Mouse (Mus musculus) liver, postnatal 0 days (tissue): ENCODE data around the gene Wdr93. TPM values are rescaled to one million over a fixed set of nuclear protein-coding genes. Genes with fewer than 3 reads are reported as not detected.

ENCODE experiments used
- ATAC-seq: fragments of 200-750 bp; cut with Nextera tagmentation; 2 replicates; pipeline ENCODE4 v1.8.0; 2017; ENCODE audit warnings: mild to moderate bottlenecking, moderate library complexity
- DNase-seq: peaks from one replicate; pipeline ENCODE4 v3.0.0-alpha.2; 2016
- H3K27ac ChIP-seq: fragments of 300-500 bp; sonication (generic); 2 replicates; pipeline ENCODE4 v1.5.1; 2014; ENCODE audit warnings: antibody characterized with exemption, moderate library complexity, mild to moderate bottlenecking, low read depth
- H3K27me3 ChIP-seq: fragments of 300-500 bp; sonication (generic); 2 replicates; pipeline ENCODE4 v1.6.1; 2014; ENCODE audit warnings: low read length, control low read depth, mixed read lengths; ENCODE audit not compliant: insufficient read depth
- H3K36me3 ChIP-seq: fragments of 300-500 bp; sonication (generic); replicated peaks from 2 replicates; pipeline ENCODE4 v1.6.1; 2014; ENCODE audit warnings: mild to moderate bottlenecking, control low read depth, low read length, moderate library complexity, mixed read lengths; ENCODE audit not compliant: insufficient read depth
- H3K4me1 ChIP-seq: fragments of 300-500 bp; sonication (generic); 2 replicates; pipeline ENCODE4 v1.6.1; 2014; ENCODE audit warnings: antibody characterized with exemption, mild to moderate bottlenecking, control low read depth; ENCODE audit not compliant: insufficient read depth
- H3K4me2 ChIP-seq: fragments of 300-500 bp; sonication (generic); 2 replicates; pipeline ENCODE4 v1.6.1; 2014; ENCODE audit warnings: low read depth, mild to moderate bottlenecking, low read length, moderate library complexity, mixed read lengths
- H3K4me3 ChIP-seq: fragments of 300-500 bp; sonication (generic); 2 replicates; pipeline ENCODE4 v1.5.1; 2014; ENCODE audit warnings: low read depth, low read length
- H3K9ac ChIP-seq: fragments of 300-500 bp; sonication (generic); replicated peaks from 2 replicates; pipeline ENCODE4 v1.6.1; 2014; ENCODE audit warnings: mild to moderate bottlenecking, moderate library complexity
- H3K9me3 ChIP-seq: fragments of 300-500 bp; sonication (generic); 2 replicates; pipeline ENCODE4 v1.6.1; 2016; ENCODE audit warnings: mild to moderate bottlenecking, control low read depth, low read length, mixed read lengths
- CTCF ChIP-seq: sonication (generic); IDR thresholded peaks from 2 replicates; pipeline ENCODE4 v1.5.1; 2016; ENCODE audit warnings: antibody characterized with exemption, low read depth
- EP300 ChIP-seq: IDR thresholded peaks from 2 replicates; pipeline ENCODE4 v1.6.1; 2016; ENCODE audit warnings: antibody characterized with exemption, low read depth, mild to moderate bottlenecking
- WGBS: fragments of 180-500 bp; shearing (Covaris S2); extraction: QIAGEN DNeasy Blood & Tissue Kit; methylation state at CpG from one replicate; pipeline ENCODE4 v1.1.7; 2014; ENCODE audit not compliant: insufficient replicate concordance; 5-methylcytosine and 5-hydroxymethylcytosine counted together
- polyA plus RNA-seq: library from polyadenylated mRNA; unstranded; fragments of >200 nt; fragmentation: Nextera tagmentation; extraction: Ambion mirVana; gene quantifications from 2 replicates; pipeline ENCODE4 v1.2.1, GENCODE M21; 2015

Gene Wdr93
- polyA plus RNA-seq, 1 experiment from 2014 or later = 0.11 TPM

DNA sequence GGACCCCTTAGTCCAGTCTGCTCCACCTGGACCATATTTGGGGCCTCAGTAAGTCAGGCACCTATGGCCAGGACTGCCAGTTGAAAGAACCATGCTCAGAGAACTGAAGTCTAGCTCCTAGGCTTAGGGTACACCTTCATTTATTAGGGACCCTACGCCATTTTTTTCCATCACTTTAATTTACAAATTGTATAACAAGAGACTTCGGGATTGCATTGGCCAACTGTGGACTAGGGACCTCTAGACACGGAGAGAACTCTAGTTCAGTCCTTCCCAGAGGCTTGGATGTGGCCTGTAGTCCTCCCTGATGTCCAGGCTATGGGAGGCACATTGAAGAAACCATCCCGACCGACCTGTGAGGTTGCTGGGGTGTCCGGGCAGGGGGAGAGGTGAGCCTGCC, 50.7 kb downstream of the Wdr93 start, which contains the start of gene Mesp1:
Gene Mesp1 (minus strand): TSS at position 101 of the 400 bp plus-strand sequence.
- WGBS = 68% methylated on average over 6 of the region's 6 CpGs
- no peak for DNase-seq
- H3K9me3 ChIP-seq = no peaks in the 10 kb centered on the region
- TF ChIP-seq EP300 = no peak
- TF ChIP-seq CTCF = no peak
- H3K27me3 ChIP-seq = peaks cover 42% of the 10 kb centered on the region
- peak within 1 kb of the TSS; percentile 65 for H3K4me2 ChIP-seq
- H3K27ac ChIP-seq = no peak within 1 kb of the TSS
- H3K9ac ChIP-seq = no peak within 1 kb of the TSS
- peak within 1 kb of the TSS; percentile 29 for H3K4me3 ChIP-seq
- peaks cover 13% of the 10 kb centered on the region for H3K4me1 ChIP-seq
- ATAC-seq = no peak
- no peaks in the 10 kb centered on the region for H3K36me3 ChIP-seq

DNA sequence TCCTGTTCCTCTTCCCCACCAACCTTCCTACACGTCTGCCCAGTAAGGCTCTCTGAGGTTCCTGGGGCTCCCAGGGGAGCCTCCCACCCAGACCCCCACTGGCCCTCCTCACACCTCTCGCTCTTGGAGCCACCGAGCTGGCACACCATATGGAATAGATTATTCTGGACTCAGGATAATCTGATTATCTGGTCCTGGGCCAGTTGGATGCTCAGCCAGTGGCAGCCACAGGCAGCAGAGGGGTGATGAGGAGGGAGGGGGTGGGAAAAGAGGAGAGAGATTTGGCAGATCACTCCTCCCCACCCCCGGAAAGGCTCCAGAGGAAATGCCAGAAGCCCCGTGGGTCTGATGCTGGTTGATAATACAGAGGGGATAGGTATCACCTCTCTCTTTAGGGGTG, 55.6 kb downstream of the Wdr93 start:
- no peak for ATAC-seq
- peaks cover 17% of the 10 kb centered on the region for H3K27me3 ChIP-seq

DNA sequence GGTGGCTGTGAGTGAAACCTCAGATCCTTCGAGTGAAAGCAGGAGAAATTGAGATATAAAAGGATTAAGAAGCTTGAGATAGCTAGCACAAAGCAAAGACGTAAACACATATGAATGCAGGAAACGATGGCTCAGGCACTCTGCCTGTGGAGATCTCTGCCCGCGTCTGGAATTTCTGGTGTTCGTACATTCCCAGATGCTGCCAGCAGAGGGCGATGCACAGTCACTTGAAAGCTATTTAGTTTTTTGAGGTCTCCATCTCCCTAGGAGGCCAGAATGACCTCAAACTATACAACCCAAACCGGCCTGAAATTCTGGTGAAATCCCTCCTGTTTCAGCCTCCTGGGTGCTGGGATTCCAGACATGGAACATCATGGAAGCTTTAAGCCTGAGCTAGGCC, 56.1 kb downstream of the Wdr93 start:
- no peak overlapping the region for H3K9ac ChIP-seq
- H3K4me3 ChIP-seq = no peak overlapping the region
- ATAC-seq (no peak), DNase-seq (peak; percentile 81)
- peak; percentile 82 for TF ChIP-seq CTCF
- TF ChIP-seq EP300 = no peak
- 1% methylated on average over 8 of the region's 8 CpGs for WGBS
- no peaks in the 10 kb centered on the region for H3K4me1 ChIP-seq
- no peaks in the 10 kb centered on the region for H3K9me3 ChIP-seq
- H3K4me2 ChIP-seq = no peak overlapping the region
- peaks cover 12% of the 10 kb centered on the region for H3K27me3 ChIP-seq
- no peaks in the 10 kb centered on the region for H3K36me3 ChIP-seq
- H3K27ac ChIP-seq = no peak overlapping the region

More for the DNA sequence above, 55.6 kb downstream of the Wdr93 start:
- no peak for TF ChIP-seq CTCF
- no peak for TF ChIP-seq EP300
- no peaks in the 10 kb centered on the region for H3K36me3 ChIP-seq
- H3K9me3 ChIP-seq = no peaks in the 10 kb centered on the region
- no peak overlapping the region for H3K4me2 ChIP-seq
- no peak for DNase-seq
- H3K9ac ChIP-seq = no peak overlapping the region
- H3K4me3 ChIP-seq = no peak overlapping the region
- H3K27ac ChIP-seq = no peak overlapping the region
- no peaks in the 10 kb centered on the region for H3K4me1 ChIP-seq
- WGBS = 25% methylated on average over 5 of the region's 5 CpGs

DNA sequence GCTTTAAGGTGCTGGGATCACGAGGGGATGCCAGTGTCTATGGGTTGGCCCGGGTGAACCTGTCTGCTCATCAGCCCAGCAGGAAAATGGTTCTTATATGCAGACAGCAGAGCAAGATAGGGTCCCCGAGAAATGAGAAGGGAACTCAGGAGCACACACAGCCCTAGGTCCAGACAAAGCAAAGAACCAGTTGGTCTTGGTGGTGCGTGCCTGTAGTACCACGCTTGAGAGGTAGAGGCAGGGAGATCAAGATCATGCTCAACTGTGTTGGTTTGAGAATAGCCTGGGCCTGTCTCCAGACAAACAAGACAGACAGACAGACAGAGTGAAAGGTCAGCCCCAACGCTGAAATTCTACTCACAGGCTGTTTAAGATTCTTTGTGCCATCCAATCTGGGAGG, 56.5 kb downstream of the Wdr93 start:
- no peaks in the 10 kb centered on the region for H3K4me1 ChIP-seq
- H3K27ac ChIP-seq = no peak overlapping the region
- WGBS = 66% methylated on average over 6 of the region's 6 CpGs
- no peak overlapping the region for H3K9ac ChIP-seq
- ATAC-seq (no peak), DNase-seq (no peak)
- H3K4me3 ChIP-seq = no peak overlapping the region
- no peaks in the 10 kb centered on the region for H3K36me3 ChIP-seq
- TF ChIP-seq EP300 (no peak), CTCF (no peak)
- no peak overlapping the region for H3K4me2 ChIP-seq
- H3K27me3 ChIP-seq = peaks cover 8% of the 10 kb centered on the region; the same call in 1 of the 2 replicates
- H3K9me3 ChIP-seq = no peaks in the 10 kb centered on the region

DNA sequence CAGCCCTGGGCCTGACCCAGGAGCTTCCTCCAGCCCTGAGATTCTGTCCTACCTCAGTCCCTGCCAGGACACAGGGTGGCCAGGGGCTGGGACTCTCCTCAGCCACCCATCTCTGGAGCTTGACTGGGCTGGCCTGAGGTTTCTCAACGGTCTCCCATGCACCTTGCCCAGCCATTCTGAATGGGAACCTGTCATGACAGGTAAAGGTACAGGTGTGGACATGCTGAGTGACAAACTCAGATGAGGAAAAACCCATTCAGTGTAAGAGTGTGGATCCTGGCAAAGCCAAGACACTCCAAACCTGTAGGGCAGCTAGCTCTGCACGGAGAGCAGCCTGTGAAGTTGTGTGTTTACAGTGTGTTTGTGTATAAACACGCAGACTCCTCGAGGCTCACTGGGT, 57.4 kb downstream of the Wdr93 start:
- WGBS = 76% methylated on average over 4 of the region's 4 CpGs

DNA sequence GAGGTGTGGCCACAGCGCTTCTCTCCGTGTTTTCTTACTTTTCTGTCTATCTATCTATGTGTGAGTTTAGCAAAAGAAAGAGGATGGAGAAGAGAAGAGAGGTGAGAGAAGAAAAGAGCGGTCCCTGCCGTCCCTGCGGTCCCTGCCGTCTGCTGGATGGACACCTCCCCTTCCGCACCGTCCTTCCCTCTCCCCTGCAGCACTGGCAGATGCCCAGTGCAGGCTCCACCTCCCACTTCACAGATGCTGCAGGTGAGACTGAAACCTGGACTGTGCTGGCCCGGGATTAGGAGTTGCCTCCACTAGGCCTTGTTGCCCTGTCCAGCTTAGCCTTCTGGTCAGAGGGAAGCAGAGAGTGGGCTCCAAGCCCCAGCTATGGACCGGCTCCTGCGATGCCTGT, 58.4 kb downstream of the Wdr93 start:
- TF ChIP-seq EP300 = no peak
- no peak for TF ChIP-seq CTCF
- no peak overlapping the region for H3K4me3 ChIP-seq
- H3K4me2 ChIP-seq = no peak overlapping the region
- DNase-seq (no peak), ATAC-seq (no peak)
- H3K36me3 ChIP-seq = no peaks in the 10 kb centered on the region
- H3K4me1 ChIP-seq = no peaks in the 10 kb centered on the region
- H3K27me3 ChIP-seq = 0 out of 2 replicates have a peak, but pooled peaks cover 3% of the 10 kb centered on the region
- WGBS = 79% methylated on average over 11 of the region's 11 CpGs
- no peak overlapping the region for H3K27ac ChIP-seq
- no peaks in the 10 kb centered on the region for H3K9me3 ChIP-seq
- H3K9ac ChIP-seq = no peak overlapping the region

More for the DNA sequence above, 57.4 kb downstream of the Wdr93 start:
- H3K36me3 ChIP-seq = no peaks in the 10 kb centered on the region
- no peak overlapping the region for H3K27ac ChIP-seq
- H3K9me3 ChIP-seq = no peaks in the 10 kb centered on the region
- H3K27me3 ChIP-seq = 0 out of 2 replicates have a peak, but pooled peaks cover 3% of the 10 kb centered on the region
- TF ChIP-seq CTCF = no peak
- TF ChIP-seq EP300 = no peak
- H3K4me1 ChIP-seq = no peaks in the 10 kb centered on the region
- no peak overlapping the region for H3K9ac ChIP-seq
- no peak overlapping the region for H3K4me3 ChIP-seq
- ATAC-seq (no peak), DNase-seq (no peak)
- H3K4me2 ChIP-seq = no peak overlapping the region

DNA sequence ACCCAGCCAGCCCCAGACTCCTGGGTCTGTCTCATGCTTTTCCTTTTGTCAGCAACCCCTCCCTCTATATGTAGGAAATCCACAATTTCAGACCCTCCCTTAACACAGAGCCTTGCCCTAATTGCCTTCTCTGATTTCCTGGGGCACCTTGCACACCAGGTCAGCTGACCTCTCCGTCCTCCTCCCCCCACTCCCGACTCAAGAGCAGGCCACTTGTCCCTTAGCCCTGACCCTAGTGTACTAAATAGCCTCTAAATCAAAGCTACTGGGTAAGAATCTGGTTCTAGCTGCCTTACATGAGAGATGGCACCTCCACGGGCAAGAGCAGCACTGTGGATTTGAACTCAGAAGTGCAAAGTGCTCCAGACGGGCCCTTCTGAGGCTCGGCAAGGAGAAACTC, 59.1 kb downstream of the Wdr93 start:
- no peaks in the 10 kb centered on the region for H3K9me3 ChIP-seq
- no peaks in the 10 kb centered on the region for H3K36me3 ChIP-seq
- no peak overlapping the region for H3K4me2 ChIP-seq
- no peak overlapping the region for H3K4me3 ChIP-seq
- no peak for DNase-seq
- no peak for ATAC-seq
- H3K9ac ChIP-seq = no peak overlapping the region
- H3K4me1 ChIP-seq = no peaks in the 10 kb centered on the region
- H3K27ac ChIP-seq = no peak overlapping the region
- TF ChIP-seq CTCF (no peak), EP300 (no peak)
- WGBS = 60% methylated on average over 5 of the region's 5 CpGs
- H3K27me3 ChIP-seq = 0 out of 2 replicates have a peak, but pooled peaks cover 3% of the 10 kb centered on the region
